Mouse (Mus musculus): ENCODE results near the gene Ms4a4c. TPM values are rescaled to one million over a fixed set of nuclear protein-coding genes. Genes with fewer than 3 reads are reported as not detected.

The Ms4a4c gene
- polyA plus RNA-seq, 1 experiment: not detected

- no peak for TF ChIP-seq USF1 (IDR thresholded peaks at IDR 0.05; ENCODE audit: low read depth)
- no peak for TF ChIP-seq POLR2AphosphoS2 (IDR thresholded peaks at IDR 0.05; ENCODE audit: insufficient read length, low read depth)
- no peak for TF ChIP-seq POLR2A (IDR thresholded peaks at IDR 0.05; ENCODE audit: insufficient read length, low read depth)
- no peak for TF ChIP-seq CEBPB (IDR thresholded peaks at IDR 0.05; ENCODE audit: insufficient read depth, poor library complexity, severe bottlenecking)
- TF ChIP-seq TCF3 (IDR thresholded peaks at IDR 0.05; ENCODE audit: insufficient read length, low read depth): no peak
- TF ChIP-seq MYOD1 (IDR thresholded peaks at IDR 0.05; ENCODE audit: control insufficient read depth in 1 of 3, insufficient read length in 2 of 3, low read depth in 2 of 3): no peak
- no peak for TF ChIP-seq MYOG (IDR thresholded peaks at IDR 0.05; ENCODE audit: control insufficient read depth in 1 of 3, insufficient read depth in 1 of 3, insufficient read length in 2 of 3, low read depth in 2 of 3)
- TF ChIP-seq SRF (IDR thresholded peaks at IDR 0.05; ENCODE audit: control insufficient read depth, insufficient read length, low read depth): no peak
- TF ChIP-seq MAX (IDR thresholded peaks at IDR 0.05; ENCODE audit: low read depth): no peak
- no peak for TF ChIP-seq E2F4 (IDR thresholded peaks at IDR 0.05; ENCODE audit: insufficient read depth)
- H3K4me3 ChIP-seq: no peak overlapping the region
- no peak overlapping the region for H3K4me2 ChIP-seq (ENCODE audit: low read depth)
- H3K27me3 ChIP-seq (ENCODE audit: control insufficient read depth, insufficient read depth, insufficient read length): no peaks in the 10 kb centered on the region
- no peak overlapping the region for H3ac ChIP-seq (ENCODE audit: control insufficient read depth, insufficient read length)
- H3K36me3 ChIP-seq (ENCODE audit: control insufficient read depth, insufficient read depth): no peaks in the 10 kb centered on the region
- H3K79me2 ChIP-seq (ENCODE audit: control insufficient read depth, insufficient read depth): no peaks in the 10 kb centered on the region
Measured at GRCm38 (mm10) chr19:11371181-11371580, 33.4 kb upstream of the Ms4a4c start.

DNA sequence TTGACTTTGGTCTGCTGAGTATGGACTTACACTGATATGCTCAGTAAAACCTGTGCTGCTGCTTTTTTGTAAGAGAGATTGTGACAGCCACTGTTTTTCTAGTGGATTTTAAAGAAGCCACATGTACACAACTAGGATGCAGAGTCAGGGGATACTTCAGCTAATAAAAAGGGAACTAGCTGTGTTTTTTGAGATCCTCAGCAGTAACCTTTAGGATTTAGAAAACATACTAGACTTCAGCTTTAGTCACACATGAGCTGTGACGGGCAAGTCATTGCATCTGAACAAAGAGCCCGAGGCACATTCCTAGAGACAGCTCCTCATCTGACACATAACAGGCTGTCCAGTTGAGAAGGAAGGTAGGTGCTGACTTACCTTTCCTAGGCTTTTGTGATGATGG lies 29.3 kb upstream of the Ms4a4c start, which contains the start of gene Ms4a4a:
Gene Ms4a4a, plus strand, starts transcription at position 251 of the 400 bp plus-strand sequence.
- H3K4me3 ChIP-seq: no peak within 1 kb of the TSS
- H3K79me2 ChIP-seq (ENCODE audit: control insufficient read depth, insufficient read depth): no peaks in the 10 kb centered on the region
- no peaks in the 10 kb centered on the region for H3K27me3 ChIP-seq (ENCODE audit: control insufficient read depth, insufficient read depth, insufficient read length)
- TF ChIP-seq E2F4 (IDR thresholded peaks at IDR 0.05; ENCODE audit: insufficient read depth): no peak
- no peak for TF ChIP-seq POLR2AphosphoS2 (IDR thresholded peaks at IDR 0.05; ENCODE audit: insufficient read length, low read depth)
- TF ChIP-seq POLR2A (IDR thresholded peaks at IDR 0.05; ENCODE audit: insufficient read length, low read depth): no peak
- TF ChIP-seq SRF (IDR thresholded peaks at IDR 0.05; ENCODE audit: control insufficient read depth, insufficient read length, low read depth): no peak
- no peak for TF ChIP-seq MYOD1 (IDR thresholded peaks at IDR 0.05; ENCODE audit: control insufficient read depth in 1 of 3, insufficient read length in 2 of 3, low read depth in 2 of 3)
- TF ChIP-seq TCF3 (IDR thresholded peaks at IDR 0.05; ENCODE audit: insufficient read length, low read depth): no peak
- no peak for TF ChIP-seq REST (IDR thresholded peaks at IDR 0.05; ENCODE audit: insufficient read depth, insufficient read length)
- no peak for TF ChIP-seq MAX (IDR thresholded peaks at IDR 0.05; ENCODE audit: low read depth)
- TF ChIP-seq MYOG (IDR thresholded peaks at IDR 0.05; ENCODE audit: control insufficient read depth in 1 of 3, insufficient read depth in 1 of 3, insufficient read length in 2 of 3, low read depth in 2 of 3): no peak
- TF ChIP-seq CEBPB (IDR thresholded peaks at IDR 0.05; ENCODE audit: insufficient read depth, poor library complexity, severe bottlenecking): no peak
- no peak for TF ChIP-seq USF1 (IDR thresholded peaks at IDR 0.05; ENCODE audit: low read depth)
- TF ChIP-seq TCF12 (IDR thresholded peaks at IDR 0.05; ENCODE audit: insufficient read depth, poor library complexity, severe bottlenecking): no peak
- H3K4me2 ChIP-seq (ENCODE audit: low read depth): no peak within 1 kb of the TSS
- no peak within 1 kb of the TSS for H3ac ChIP-seq (ENCODE audit: control insufficient read depth, insufficient read length)
- H3K36me3 ChIP-seq (ENCODE audit: control insufficient read depth, insufficient read depth): no peaks in the 10 kb centered on the region

GRCm38 (mm10) chr19:11376399-11376798 lies 28.2 kb upstream of the Ms4a4c start:
- H3K4me3 ChIP-seq: no peak overlapping the region
- H3K36me3 ChIP-seq (ENCODE audit: control insufficient read depth, insufficient read depth): no peaks in the 10 kb centered on the region
- no peak overlapping the region for H3K4me2 ChIP-seq (ENCODE audit: low read depth)
- no peaks in the 10 kb centered on the region for H3K27me3 ChIP-seq (ENCODE audit: control insufficient read depth, insufficient read depth, insufficient read length)
- H3K79me2 ChIP-seq (ENCODE audit: control insufficient read depth, insufficient read depth): no peaks in the 10 kb centered on the region
- no peak for TF ChIP-seq MAX (IDR thresholded peaks at IDR 0.05; ENCODE audit: low read depth)
- no peak for TF ChIP-seq TCF12 (IDR thresholded peaks at IDR 0.05; ENCODE audit: insufficient read depth, poor library complexity, severe bottlenecking)
- no peak for TF ChIP-seq CEBPB (IDR thresholded peaks at IDR 0.05; ENCODE audit: insufficient read depth, poor library complexity, severe bottlenecking)
- TF ChIP-seq USF1 (IDR thresholded peaks at IDR 0.05; ENCODE audit: low read depth): no peak
- TF ChIP-seq MYOD1 (IDR thresholded peaks at IDR 0.05; ENCODE audit: control insufficient read depth in 1 of 3, insufficient read length in 2 of 3, low read depth in 2 of 3): no peak
- no peak for TF ChIP-seq POLR2AphosphoS2 (IDR thresholded peaks at IDR 0.05; ENCODE audit: insufficient read length, low read depth)
- TF ChIP-seq TCF3 (IDR thresholded peaks at IDR 0.05; ENCODE audit: insufficient read length, low read depth): no peak
- TF ChIP-seq POLR2A (IDR thresholded peaks at IDR 0.05; ENCODE audit: insufficient read length, low read depth): no peak
- TF ChIP-seq REST (IDR thresholded peaks at IDR 0.05; ENCODE audit: insufficient read depth, insufficient read length): no peak
- no peak for TF ChIP-seq E2F4 (IDR thresholded peaks at IDR 0.05; ENCODE audit: insufficient read depth)
- TF ChIP-seq MYOG (IDR thresholded peaks at IDR 0.05; ENCODE audit: control insufficient read depth in 1 of 3, insufficient read depth in 1 of 3, insufficient read length in 2 of 3, low read depth in 2 of 3): no peak
- no peak for TF ChIP-seq SRF (IDR thresholded peaks at IDR 0.05; ENCODE audit: control insufficient read depth, insufficient read length, low read depth)
- H3ac ChIP-seq (ENCODE audit: control insufficient read depth, insufficient read length): no peak overlapping the region

DNA sequence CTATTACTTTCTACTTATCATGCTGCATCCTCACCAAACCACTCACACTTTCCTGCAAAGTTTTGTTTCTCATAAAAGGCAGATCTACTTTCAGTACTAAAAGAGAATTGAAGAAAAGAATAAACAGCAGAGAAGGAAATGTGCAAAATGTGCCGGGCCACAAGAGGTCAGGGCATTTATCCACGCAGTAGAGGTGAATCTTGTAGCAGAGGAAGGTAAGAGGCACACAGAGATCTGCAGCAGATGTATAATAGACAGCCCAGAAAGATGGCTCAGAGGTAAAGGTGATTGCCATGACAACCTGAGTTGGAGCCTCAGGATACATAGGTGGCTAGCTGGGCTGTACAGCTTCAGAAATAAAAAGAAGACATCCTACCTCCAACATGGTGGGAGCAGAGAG lies 17.5 kb upstream of the Ms4a4c start:
- H3K4me3 ChIP-seq: no peak overlapping the region
- H3K79me2 ChIP-seq (ENCODE audit: control insufficient read depth, insufficient read depth): no peaks in the 10 kb centered on the region
- H3K4me2 ChIP-seq (ENCODE audit: low read depth): no peak overlapping the region
- H3K27me3 ChIP-seq (ENCODE audit: control insufficient read depth, insufficient read depth, insufficient read length): no peaks in the 10 kb centered on the region
- TF ChIP-seq USF1 (IDR thresholded peaks at IDR 0.05; ENCODE audit: low read depth): no peak
- no peak for TF ChIP-seq POLR2A (IDR thresholded peaks at IDR 0.05; ENCODE audit: insufficient read length, low read depth)
- no peak for TF ChIP-seq MYOG (IDR thresholded peaks at IDR 0.05; ENCODE audit: control insufficient read depth in 1 of 3, insufficient read depth in 1 of 3, insufficient read length in 2 of 3, low read depth in 2 of 3)
- no peak for TF ChIP-seq TCF12 (IDR thresholded peaks at IDR 0.05; ENCODE audit: insufficient read depth, poor library complexity, severe bottlenecking)
- TF ChIP-seq MYOD1 (IDR thresholded peaks at IDR 0.05; ENCODE audit: control insufficient read depth in 1 of 3, insufficient read length in 2 of 3, low read depth in 2 of 3): no peak
- TF ChIP-seq MAX (IDR thresholded peaks at IDR 0.05; ENCODE audit: low read depth): no peak
- no peak for TF ChIP-seq REST (IDR thresholded peaks at IDR 0.05; ENCODE audit: insufficient read depth, insufficient read length)
- no peak for TF ChIP-seq SRF (IDR thresholded peaks at IDR 0.05; ENCODE audit: control insufficient read depth, insufficient read length, low read depth)
- TF ChIP-seq CEBPB (IDR thresholded peaks at IDR 0.05; ENCODE audit: insufficient read depth, poor library complexity, severe bottlenecking): no peak
- no peak for TF ChIP-seq E2F4 (IDR thresholded peaks at IDR 0.05; ENCODE audit: insufficient read depth)
- no peak for TF ChIP-seq TCF3 (IDR thresholded peaks at IDR 0.05; ENCODE audit: insufficient read length, low read depth)
- H3K36me3 ChIP-seq (ENCODE audit: control insufficient read depth, insufficient read depth): no peaks in the 10 kb centered on the region
- no peak overlapping the region for H3ac ChIP-seq (ENCODE audit: control insufficient read depth, insufficient read length)
